Mouse (Mus musculus) adrenal gland, adult 2 months (tissue): ENCODE results near the gene Rbm20. TPM values are rescaled to one million over a fixed set of nuclear protein-coding genes. Genes with fewer than 3 reads are reported as not detected.
A peak's percentile ranks its signal among the peaks of the same experiment; 100 is the strongest.

Experiments
- DNase-seq: peaks from one replicate; pipeline ENCODE4 v3.0.0; 2021
- polyA plus RNA-seq: library from polyadenylated mRNA; depleted of rRNA; stranded (reverse); fragments of >200 nt; gene quantifications from 2 replicates; pipeline ENCODE4 v1.2.3, GENCODE M21; 2012
- total RNA-seq, 2 experiments: library from RNA; stranded (reverse); gene quantifications; 2 replicates each; pipeline ENCODE4 v1.2.3; 2021

Gene Rbm20
- total and polyA plus RNA-seq, 3 experiments: 1.0 to 2.0 (median 1.2) TPM

DNA sequence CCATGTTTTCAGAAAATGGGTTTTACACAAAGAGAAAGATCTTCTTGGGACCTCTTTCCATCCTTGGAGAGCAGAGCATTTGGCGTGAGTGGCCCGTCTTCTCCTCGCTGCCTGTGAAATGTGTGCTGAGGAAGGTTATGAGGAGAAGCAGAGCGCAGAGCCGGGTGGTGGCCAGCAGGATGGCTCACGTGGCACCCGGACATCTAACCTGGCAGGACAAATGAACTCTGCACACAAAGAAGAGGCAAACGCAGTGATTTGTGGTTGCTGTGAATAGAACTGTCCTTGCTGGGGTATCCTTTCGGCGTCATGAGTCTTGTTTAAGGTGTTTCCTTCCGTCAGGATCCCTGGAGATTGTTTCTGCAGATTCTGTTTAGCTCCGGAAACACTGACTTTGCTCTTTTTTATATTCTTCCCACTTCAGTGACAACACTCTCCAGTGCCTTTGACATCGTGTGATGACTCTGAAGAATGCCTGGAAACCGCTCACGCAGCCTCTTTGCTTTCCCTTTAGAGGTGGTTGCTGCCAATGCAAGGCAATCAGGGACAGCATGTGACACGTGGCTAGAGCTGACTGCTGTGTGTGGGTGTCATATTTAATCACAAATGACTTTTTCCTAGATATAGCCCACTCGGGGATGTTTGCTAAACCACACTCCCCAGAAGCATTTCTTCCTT lies 80.5 kb downstream of the Rbm20 start:
- no peak for DNase-seq

DNA sequence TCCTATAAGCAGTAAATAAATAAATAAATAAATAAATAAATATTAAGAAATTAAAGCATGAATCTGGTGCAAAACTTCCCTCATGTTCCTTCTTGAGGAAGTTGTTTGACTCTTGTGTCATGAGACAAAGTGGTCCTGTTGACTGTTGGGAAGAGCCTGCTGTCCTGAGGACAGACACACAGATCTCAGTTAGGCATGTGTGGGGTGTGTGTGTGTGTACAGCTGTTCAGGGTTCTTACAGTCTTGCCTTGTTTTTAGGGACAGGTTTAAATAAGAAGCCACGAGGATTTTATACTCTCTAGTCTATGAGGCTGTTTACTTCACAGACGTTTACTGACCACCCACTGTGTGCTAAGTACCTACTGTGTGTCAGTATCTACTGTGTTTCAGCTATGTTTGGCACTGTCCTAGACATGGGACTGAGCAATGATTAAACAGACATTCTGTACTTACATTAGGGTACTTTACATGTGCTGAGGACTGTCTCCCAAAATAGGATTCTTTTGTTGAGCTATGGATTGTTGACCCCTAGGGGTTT lies 81.8 kb downstream of the Rbm20 start:
- no peak for DNase-seq

DNA sequence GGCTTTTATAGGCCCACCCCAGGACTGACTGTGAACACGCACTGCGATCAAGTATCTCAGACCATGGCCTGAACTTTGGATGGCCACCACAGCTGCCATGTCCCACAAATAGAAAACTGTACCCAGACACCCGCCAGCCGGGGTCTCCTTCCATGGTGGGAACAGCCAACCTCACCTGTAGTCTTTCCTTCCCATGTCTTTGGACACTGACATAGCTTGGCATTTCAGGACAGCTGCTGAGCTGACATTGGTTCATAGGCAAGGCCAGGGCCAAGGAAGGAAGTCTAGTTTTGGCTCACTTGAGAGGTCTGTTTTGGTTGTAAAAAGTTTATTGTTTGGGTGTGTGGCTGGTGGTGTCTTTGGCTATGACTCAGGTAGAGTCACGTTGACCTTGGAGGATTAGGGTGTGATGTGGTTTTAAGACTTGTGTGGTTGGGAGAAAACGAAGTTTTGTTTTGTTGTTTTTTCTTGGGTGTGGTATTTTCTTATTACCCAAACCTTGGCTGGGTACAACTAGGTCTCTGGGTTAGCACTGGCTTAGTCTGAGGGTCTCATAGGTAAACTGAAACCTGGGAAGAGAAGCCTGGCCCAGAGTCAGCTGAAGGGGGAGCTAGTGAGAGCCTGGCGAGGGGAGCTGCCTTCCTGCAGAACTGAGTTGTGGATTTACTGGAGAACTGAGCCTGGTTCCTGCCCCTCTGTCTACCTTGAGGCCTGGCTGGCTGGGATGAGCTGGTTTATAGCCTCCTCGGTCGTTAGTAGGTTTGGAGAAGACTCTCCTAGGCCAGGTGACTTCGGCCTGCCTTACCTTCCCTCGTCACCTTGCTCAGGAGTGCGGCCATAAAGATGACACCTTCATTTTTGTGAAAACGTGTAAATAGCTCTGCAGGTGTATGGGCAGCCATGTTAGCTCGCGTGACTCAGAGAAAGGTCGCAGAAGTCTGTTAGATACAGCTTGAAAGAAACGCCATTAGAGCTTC lies 83.3 kb downstream of the Rbm20 start:
- DNase-seq: no peak

DNA sequence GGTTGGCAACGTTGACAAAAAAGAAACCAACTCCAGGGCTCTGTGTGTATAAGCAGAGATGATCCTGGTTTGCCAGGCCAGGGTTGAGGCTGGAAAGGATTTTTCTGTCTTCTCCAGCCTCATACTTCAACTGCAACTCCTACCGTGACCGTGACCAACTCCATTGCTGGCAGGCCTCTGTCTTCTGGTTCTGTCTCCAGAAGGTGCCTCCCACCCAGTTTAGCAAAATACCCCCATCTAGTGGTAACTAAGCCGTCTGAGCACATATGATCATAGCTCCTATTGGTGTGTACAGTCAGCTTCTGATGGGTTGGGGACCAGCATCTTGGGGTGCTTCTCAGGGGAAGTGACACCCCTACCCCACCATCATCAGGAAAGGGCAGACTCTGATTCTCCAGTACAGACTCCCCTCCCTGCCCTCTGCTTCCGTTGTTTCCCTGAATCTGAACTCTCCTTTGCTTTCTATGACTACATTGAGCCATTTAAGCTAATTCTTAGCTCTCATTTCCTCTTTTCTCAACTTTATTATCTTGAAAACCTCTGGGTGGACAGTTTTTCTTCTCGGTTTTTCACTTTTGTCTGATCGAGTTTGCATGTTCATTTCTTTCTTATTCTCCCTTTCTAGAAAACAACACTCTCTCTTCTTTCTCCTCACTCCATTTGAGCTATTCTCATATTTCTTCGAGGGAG lies 85.8 kb downstream of the Rbm20 start:
- peak; percentile 8 for DNase-seq

DNA sequence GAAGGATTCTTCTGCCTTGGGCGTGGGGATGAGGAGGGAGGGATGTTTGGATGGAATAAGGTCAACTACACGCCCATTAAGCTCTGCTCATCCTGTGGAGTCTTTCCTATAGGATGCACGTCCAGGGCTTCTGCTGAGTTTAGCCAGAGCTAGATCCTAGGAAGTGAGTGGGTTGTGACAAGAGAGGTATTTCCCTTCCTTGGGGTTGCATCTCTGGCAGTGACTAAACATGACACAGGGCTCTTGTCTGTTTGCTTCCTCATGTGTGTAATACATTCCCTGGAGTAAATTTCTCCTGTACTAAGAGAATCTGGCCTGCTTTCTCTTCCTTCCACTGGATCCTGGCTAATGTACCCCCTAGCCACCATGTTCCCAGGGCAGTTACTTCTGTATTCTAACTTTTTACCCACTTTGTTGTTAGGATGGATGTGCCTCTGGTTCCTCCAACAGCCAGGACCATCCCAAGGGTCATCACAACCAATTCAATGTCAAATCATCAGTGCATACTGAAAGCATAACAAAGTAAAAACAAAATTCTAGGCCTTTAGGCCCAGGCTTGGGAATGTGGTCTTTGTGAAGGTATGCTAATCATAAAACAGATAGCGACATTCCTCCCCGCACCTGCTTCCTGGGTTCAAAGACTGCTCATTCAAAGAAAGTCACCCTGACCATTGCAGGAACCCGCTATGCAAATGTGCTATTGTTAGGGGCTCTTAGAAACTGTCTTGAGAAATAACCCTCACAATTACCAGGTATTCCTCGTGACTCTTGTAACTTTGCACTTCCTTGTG lies 87.8 kb downstream of the Rbm20 start:
- no peak for DNase-seq

DNA sequence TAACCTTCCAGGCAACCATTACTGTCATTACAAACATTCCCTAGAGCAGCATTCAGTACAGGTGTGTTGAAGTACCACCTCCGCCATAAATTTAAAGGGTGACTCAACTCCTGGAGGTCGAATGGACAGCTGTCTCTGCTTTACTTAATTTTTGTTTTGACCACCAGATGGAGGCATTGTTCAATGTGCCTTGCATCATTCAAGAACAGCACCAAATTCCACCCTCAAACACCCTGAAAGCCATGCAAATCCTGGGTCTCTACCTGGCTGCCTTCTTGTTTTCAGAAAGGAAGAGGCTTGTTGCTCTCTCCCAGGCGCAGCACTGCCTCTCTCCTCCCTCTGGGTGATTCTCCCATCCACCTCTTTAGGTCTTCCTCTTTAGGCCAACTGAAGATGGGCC lies 91.4 kb downstream of the Rbm20 start:
- peak; percentile 41 for DNase-seq

DNA sequence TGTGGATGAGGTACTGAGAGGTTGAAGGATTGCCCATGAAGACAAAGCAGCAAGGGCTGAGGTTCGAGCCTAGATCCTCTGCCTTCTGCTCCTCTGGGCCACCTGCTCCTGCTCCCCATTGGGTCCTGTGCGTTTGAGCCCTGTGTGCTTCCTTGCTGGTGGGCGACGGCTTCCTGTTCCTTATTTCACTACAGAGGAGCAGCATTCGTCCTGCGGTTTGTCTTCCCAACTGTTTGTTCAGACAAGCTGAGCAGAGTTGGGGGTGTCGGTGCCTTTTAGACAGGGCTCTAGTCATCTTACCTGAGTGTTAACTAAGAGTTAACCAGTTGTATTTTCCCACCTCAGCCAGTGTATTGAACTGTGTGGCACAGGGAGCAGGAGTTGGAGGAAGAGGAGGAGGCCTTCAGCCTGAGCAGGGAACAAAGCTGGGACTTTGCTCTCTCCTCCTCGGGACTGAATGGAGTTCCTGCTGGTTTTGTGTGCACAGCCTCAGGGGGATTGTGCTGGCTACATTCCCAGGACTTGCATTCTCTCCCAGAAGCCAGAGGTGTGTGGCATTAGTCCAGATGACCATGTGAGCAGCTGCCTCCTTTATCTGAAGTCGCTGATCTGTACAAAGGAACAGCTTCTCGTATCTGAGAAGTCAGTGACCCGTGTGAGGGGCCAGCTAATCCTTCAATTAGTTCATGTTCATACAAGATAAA lies 97.0 kb downstream of the Rbm20 start:
- DNase-seq: peak; percentile 52

DNA sequence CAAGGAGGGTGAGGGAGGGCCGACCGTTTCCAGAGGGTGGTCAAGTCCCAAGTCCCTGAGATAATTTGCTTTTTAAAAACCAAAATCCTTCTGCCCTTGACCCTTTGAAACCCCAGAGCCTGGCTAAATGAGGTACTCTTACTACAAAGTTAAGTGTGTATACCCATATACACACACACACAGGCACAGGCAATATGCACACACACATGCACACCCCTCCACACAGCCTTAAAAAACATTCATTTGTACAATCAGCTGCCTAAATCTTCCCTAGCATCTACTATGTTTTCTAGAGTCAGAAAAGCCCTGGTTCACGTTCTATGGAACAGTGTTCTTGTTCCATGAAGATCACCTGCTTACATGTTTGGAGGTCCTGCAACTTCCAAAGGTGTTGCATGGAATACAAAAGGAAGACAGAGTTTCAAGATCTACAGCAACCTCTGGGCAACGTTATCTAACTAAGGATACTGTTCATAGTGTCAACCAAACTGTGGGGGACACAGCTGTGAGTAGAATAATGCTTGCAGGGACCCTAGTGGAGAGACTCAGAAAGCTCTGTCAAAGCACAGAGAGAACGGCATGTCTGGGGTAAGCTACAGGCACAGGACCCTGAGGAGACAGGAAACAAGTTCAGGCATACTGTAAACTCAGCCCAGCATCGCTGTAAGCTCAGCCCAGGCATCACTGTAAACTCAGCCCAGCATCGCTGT lies 97.7 kb downstream of the Rbm20 start:
- DNase-seq: no peak

DNA sequence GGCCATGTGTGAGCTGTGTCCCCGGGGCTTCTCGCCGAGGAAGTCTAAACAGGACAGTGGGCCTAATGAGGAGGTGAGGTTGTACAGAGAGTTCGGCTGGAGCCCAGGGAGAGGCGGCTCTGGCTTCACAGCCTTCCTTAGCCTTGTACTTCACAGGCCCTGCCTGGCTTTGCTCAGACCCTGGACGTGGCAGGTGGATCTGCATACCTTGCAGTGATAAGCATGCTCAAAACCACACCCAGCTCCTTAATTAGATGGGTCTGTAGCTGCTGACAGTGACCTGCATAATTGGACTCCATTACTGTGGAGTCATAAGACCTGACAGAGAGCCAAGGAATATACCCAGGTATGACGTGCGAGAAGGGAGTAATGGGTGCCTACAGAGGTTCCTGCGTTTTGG lies 102.3 kb downstream of the Rbm20 start:
- no peak for DNase-seq

DNA sequence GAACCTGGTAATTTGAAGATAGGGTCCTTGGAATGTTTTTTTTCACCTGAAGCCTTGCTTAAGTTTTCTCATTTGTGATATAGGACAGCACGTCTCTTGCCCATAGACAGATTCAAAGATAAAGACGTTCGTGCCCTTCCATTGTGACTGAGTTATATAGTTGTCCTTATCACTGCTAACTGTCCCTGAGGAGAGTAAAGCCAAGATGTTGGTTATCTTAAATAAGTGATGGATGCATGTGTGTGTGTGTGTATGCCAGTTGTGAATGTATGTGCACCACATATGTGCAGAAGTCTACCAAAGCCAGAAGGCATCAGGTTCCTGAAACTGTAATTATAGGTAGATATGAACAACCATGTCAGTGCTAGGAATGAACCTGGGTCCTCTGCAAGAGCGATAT lies 102.7 kb downstream of the Rbm20 start:
- no peak for DNase-seq

DNA sequence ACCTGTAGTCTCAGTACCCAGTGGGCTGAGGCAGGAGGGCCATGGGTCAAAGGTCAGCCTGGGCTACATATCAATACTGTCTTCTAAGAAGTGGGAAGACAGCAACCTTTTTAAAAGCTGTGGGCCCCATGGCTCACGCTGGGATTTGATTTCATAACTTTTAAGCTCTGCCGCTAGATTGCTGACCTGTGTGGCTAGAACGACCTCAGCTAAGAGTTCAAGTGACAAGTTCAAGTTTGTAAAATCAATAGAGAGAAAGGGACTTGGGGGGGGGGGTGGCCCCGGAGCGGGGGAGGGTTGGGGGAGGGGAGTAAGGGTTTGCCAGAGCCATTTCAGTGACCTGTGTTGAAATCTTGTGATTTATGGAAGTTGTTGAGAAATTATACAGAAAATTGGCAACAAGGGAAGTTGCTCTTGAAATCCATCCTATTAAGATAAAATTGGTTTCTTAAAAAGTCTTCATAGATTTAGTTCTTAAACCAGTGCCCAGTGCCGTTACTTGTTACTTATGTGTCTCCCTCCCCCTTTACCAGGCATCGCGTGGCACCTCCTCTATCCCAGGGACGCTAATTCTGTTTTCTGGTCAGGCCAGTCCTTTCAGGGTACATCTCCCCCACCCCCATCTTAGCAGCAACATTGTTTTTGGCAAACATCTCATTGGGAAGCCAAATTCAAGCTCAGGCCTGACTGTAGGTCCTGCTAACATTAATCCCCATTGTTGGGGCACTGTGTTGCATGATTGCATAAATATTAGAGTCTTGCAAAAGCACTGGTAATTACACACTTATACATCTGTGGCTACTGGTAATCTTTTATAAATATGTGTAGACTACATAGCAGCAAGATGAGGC lies 103.9 kb downstream of the Rbm20 start:
- peak; percentile 56 for DNase-seq

DNA sequence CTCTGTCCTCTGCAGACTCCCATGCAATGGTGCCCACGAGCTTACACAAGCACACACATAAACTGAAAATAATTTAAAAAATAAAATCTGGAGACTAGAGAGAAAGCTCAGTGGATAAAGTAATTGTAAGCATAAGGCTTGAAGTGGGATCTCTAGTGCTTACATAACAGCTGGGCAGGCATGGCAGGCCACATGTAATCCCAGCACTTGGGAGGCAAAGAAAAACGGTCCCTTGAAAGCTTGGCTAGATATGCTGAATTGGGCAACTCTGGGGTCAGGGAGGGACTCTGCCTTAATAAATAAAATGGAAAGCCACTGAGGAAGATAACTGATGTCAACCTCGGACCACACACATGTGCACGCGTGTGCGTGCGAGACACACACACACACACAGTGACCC lies 104.7 kb downstream of the Rbm20 start:
- peak; percentile 63 for DNase-seq

DNA sequence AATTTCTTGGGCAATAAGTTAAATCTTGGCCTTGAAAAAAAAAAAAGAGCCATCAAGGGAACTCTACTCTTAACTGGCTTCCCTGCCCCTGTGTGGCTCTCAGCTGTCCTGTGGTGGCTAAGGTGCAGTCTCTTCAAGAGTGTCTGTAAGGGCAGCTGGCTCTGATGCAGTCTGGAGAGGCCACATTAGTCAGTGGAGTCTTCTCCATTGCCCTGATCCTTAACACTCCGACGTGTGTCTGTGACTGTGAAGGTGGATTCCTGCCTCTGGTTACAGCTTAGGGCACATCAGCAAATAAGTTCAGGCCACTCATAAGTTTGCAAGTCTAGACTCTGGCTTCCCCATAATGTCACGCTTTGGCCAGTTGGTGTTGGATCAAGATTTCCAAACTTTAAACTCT lies 108.2 kb downstream of the Rbm20 start:
- no peak for DNase-seq

DNA sequence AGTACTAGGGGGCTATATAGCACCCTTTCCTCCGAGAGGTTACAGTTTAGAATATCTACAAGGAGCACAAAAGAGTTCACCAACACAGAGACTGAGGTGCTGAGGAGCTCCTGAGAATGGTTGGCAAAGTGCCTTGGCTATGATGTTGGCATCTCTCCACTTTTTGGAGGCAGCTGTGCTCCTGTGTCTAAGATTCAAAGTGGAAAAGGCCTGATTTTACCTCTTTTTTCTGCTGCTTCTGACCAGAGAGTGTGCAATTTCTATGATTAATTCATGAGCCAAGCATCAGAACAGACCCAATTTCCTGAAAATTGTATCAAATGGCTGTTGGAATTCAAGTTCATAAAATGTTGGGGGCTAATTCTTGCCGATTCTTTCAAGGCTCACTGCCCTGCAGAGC lies 109.1 kb downstream of the Rbm20 start:
- DNase-seq: peak; percentile 39

DNA sequence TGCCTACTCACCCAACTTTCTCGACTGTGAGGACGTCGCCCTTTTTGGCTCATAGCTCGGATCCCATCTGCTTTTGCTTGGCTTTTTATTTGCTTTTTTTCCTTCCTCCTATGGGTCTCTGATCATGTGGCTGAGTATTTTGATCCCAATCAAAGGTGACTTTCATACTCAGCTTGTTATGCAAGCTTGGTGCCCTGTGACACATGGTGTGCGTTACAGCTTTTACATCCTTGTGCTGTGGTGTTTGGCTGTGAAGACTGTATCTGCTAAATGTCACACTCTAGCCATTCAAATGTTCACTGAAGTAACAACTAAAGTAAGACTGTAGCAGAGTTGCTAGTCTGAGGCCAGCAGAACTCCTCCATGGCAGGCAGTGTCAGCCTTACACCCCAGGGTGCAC lies 109.7 kb downstream of the Rbm20 start:
- no peak for DNase-seq

DNA sequence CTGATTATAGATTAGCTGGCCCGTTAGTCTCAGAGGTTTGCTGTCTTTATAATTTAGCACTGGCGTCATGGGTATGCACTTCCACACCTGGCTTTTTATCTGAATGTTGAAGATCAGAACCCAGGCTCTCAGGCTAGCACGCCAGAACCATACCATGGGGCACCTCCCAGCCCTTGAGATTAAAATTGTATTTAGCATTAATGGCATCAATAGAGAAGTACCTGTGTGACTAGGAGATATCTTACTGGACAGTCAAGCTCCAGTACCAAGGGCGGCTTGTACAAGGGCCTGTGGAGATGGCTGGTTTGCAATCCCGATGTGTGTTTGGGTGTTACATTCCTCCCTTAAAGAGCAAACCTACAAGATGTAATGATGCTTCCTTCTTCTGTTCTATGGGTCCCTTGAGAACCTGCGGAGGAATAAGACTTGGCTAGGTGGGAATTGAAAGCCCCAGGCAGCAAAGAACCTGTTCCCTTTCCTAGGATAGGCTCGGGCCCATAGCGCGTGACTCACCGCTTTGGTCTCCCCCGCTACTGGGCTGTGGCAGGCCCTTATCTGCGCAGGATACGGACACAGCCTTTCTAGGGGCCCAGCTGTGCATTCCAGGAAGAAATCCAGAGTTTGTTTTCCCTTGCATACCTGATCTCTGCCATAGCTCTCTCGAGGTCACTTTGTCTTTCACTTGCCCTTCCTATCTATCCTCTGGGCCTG lies 111.7 kb downstream of the Rbm20 start:
- no peak for DNase-seq

DNA sequence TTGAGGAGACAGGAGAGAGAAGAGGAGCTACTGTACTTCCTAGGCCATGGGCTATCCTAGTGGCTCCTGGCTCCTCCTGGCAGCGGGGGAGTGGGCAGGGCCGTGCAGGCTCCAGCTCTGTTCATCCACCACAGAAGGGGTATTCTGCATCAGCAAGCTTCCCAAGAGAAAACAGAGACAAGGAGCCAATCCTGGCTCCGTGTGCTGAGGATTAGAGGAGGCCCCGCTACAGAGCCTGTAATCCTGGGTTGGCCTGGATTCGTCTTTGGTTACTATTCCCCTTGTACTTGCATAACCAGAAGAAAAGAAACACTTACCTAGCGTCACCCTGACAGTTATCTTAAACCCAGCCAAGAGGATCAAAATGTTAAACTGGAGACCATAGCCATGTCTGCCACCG lies 112.5 kb downstream of the Rbm20 start:
- DNase-seq: no peak
